Mouse (Mus musculus) MEL (cell line): ENCODE measurements at regions not wholly inside any gene's neighbourhood (a gene's known extent, or its start where the extent isn't known, plus 50 kb on each side); places are given as distances from the start of the nearest gene placed in this dataset.

Experiments
- CTCF ChIP-seq, 3 experiments: IDR thresholded peaks in 2 of 3; conservative IDR thresholded peaks in 1 of 3; 2 replicates each; pipeline ENCODE4 v1.5.1; 2011 to 2012; ENCODE audit warnings: low read length in 3 of 3, low read depth in 2 of 3, mild to moderate bottlenecking in 2 of 3, improper control_type of control experiment in 1 of 3, inconsistent platforms in 1 of 3, mixed read lengths in 1 of 3, moderate library complexity in 1 of 3; ENCODE audit not compliant: control insufficient read depth in 1 of 3, insufficient read depth in 1 of 3, poor library complexity in 1 of 3, severe bottlenecking in 1 of 3
- MAFK ChIP-seq: IDR thresholded peaks from 2 replicates; pipeline ENCODE4 v1.6.1; 2011; ENCODE audit warnings: low read depth, mild to moderate bottlenecking, low read length, improper control_type of control experiment, borderline replicate concordance
- MYB ChIP-seq: IDR thresholded peaks from 2 replicates; pipeline ENCODE4 v1.6.1; 2011; ENCODE audit warnings: mild to moderate bottlenecking, low read depth, low read length, improper control_type of control experiment
- NELFE ChIP-seq: IDR thresholded peaks from 2 replicates; pipeline ENCODE4 v1.6.1; 2011; ENCODE audit warnings: low read depth, low read length, improper control_type of control experiment
- POLR2A ChIP-seq, 2 experiments: IDR thresholded peaks; 2 replicates each; pipeline ENCODE4 v1.6.1; 2011 to 2012; ENCODE audit warnings: low read length in 2 of 2, mild to moderate bottlenecking in 2 of 2, control low read depth in 1 of 2, improper control_type of control experiment in 1 of 2, low read depth in 1 of 2, moderate library complexity in 1 of 2; ENCODE audit not compliant: control insufficient read depth in 1 of 2, insufficient read depth in 1 of 2, poor library complexity in 1 of 2
- POLR2AphosphoS2 ChIP-seq: IDR thresholded peaks from 2 replicates; pipeline ENCODE4 v1.6.1; 2011; ENCODE audit warnings: low read length, improper control_type of control experiment
- SMC3 ChIP-seq: IDR thresholded peaks from 2 replicates; pipeline ENCODE4 v1.6.1; 2011; ENCODE audit warnings: low read depth, low read length, improper control_type of control experiment
- TCF12 ChIP-seq: IDR thresholded peaks from 2 replicates; pipeline ENCODE4 v1.6.1; 2014; ENCODE audit warnings: low read depth, mild to moderate bottlenecking, inconsistent platforms, low read length, improper control_type of control experiment, moderate library complexity
- USF1 ChIP-seq: IDR thresholded peaks from 2 replicates; pipeline ENCODE4 v1.6.1; 2014; ENCODE audit warnings: low read depth, mild to moderate bottlenecking, inconsistent platforms, low read length, improper control_type of control experiment, moderate library complexity
- ZC3H11A ChIP-seq: IDR thresholded peaks from 2 replicates; pipeline ENCODE4 v1.6.1; 2012; ENCODE audit warnings: low read depth, mild to moderate bottlenecking, inconsistent platforms, low read length, improper control_type of control experiment

GRCm38 (mm10) chr3:63078181-63078580 lies 163.2 kb upstream of the Mme start:
- TF ChIP-seq USF1: no peak
- TF ChIP-seq MAFK: no peak
- TF ChIP-seq TCF12: no peak
- TF ChIP-seq CTCF (IDR thresholded peaks at IDR 0.05 in 2 of 3, conservative IDR thresholded peaks at IDR 0.05 in 1 of 3; ENCODE audit: control insufficient read depth in 1 of 3, insufficient read depth in 1 of 3, low read depth in 2 of 3, low read length in 3 of 3, poor library complexity in 1 of 3, severe bottlenecking in 1 of 3): no peak
- TF ChIP-seq MYB: no peak
- no peak for TF ChIP-seq POLR2A (IDR thresholded peaks at IDR 0.05; ENCODE audit: control insufficient read depth in 1 of 2, insufficient read depth in 1 of 2, low read depth in 1 of 2, low read length in 2 of 2, poor library complexity in 1 of 2)
- no peak for TF ChIP-seq ZC3H11A
- no peak for TF ChIP-seq POLR2AphosphoS2
- no peak for TF ChIP-seq SMC3
- no peak for TF ChIP-seq NELFE
